Mouse (Mus musculus) small intestine, adult 2 months (tissue): ENCODE results near the gene Rapgef4.

Source experiments
- CTCF ChIP-seq: fragments of 200-500 bp; IDR thresholded peaks from 2 replicates; pipeline ENCODE4 v1.5.1; 2012; ENCODE audit warnings: low read depth, mild to moderate bottlenecking, control low read depth, inconsistent platforms, low read length, moderate library complexity, mixed read lengths; ENCODE audit not compliant: insufficient replicate concordance, insufficient read length; ENCODE audit errors: extremely low read depth
- POLR2A ChIP-seq: fragments of 200-500 bp; IDR thresholded peaks from 2 replicates; pipeline ENCODE4 v1.6.1; 2012; ENCODE audit warnings: low read depth, mild to moderate bottlenecking, control low read depth, inconsistent platforms, low read length, moderate library complexity

DNA sequence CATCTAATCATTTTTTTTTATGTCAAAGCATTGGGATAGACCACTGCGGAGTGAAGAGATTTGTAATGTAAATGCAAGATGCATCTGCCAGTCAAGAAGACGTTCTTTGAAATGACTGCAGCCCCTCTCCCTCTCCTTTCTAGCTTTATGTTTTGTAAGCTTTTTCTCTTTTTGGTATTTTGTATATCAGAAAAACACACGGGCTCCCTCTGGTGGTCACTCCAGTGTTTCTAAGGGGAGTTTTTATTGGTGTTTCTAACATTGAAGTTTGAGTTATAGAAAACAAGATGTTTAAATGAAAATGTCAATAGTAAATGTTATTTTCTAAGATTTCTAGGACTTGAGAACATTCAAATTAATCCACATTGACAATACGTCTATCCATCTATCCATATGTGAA, 168.0 kb downstream of the Rapgef4 start:
- TF ChIP-seq CTCF (no peak), POLR2A (no peak)
